Mouse (Mus musculus) MEL (cell line): ENCODE measurements around the gene Trim62.

Experiments
- CTCF ChIP-seq, 3 experiments: IDR thresholded peaks in 2 of 3; conservative IDR thresholded peaks in 1 of 3; 2 replicates each; pipeline ENCODE4 v1.5.1; 2011 to 2012; ENCODE audit warnings: low read length in 3 of 3, low read depth in 2 of 3, mild to moderate bottlenecking in 2 of 3, improper control_type of control experiment in 1 of 3, inconsistent platforms in 1 of 3, mixed read lengths in 1 of 3, moderate library complexity in 1 of 3; ENCODE audit not compliant: control insufficient read depth in 1 of 3, insufficient read depth in 1 of 3, poor library complexity in 1 of 3, severe bottlenecking in 1 of 3
- ZC3H11A ChIP-seq: IDR thresholded peaks from 2 replicates; pipeline ENCODE4 v1.6.1; 2012; ENCODE audit warnings: low read depth, mild to moderate bottlenecking, inconsistent platforms, low read length, improper control_type of control experiment

DNA sequence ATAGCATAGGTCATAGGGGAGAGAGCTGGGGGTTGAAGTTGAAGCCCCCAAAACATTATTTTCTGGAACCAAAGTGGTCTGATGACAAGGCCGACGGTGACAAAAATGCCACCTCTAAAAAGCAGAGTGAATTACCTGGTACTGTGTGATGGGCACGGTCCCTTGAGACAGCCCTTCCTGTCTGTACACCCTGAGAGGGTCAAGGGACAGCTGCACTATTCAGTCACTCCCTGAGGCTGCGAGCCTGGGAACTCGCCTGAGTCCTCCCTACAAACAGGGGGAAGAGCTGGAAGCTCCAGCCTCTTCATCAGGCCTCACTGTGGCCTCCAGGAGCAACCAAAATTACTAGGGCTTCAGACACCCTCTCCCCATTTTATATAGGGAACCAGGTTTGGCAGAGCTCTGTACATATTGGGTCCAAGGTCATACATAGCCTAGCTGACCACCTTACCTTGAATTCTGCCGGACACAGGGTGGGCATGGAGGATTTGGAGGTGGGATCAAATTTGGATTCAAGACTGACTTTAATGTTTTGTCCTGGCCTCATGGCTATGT lies 5.1 kb downstream of the Trim62 start:
- TF ChIP-seq ZC3H11A (no peak), CTCF (IDR thresholded peaks at IDR 0.05 in 2 of 3, conservative IDR thresholded peaks at IDR 0.05 in 1 of 3; ENCODE audit: control insufficient read depth in 1 of 3, insufficient read depth in 1 of 3, low read depth in 2 of 3, low read length in 3 of 3, poor library complexity in 1 of 3, severe bottlenecking in 1 of 3) (no peak)
